Mouse (Mus musculus) heart, embryonic 11.5 days (tissue): ENCODE measurements around the gene Gtf2e1. TPM values are rescaled to one million over a fixed set of nuclear protein-coding genes. Genes with fewer than 3 reads are reported as not detected.
A peak's percentile ranks its signal among the peaks of the same experiment; 100 is the strongest.

Experiments
- ATAC-seq: fragments of 200-750 bp; cut with Nextera tagmentation; replicated peaks from 2 replicates; pipeline ENCODE4 v1.8.0; 2017; ENCODE audit warnings: moderate library complexity; ENCODE audit not compliant: insufficient number of reproducible peaks, low FRiP score, low TSS enrichment
- H3K27ac ChIP-seq: fragments of 300-500 bp; sonication (generic); 2 replicates; pipeline ENCODE4 v1.5.1; 2014; ENCODE audit warnings: mild to moderate bottlenecking, low read depth, low read length
- H3K27me3 ChIP-seq: fragments of 300-500 bp; sonication (generic); 2 replicates; pipeline ENCODE4 v1.6.1; 2014; ENCODE audit warnings: mild to moderate bottlenecking, low read length, mixed read lengths; ENCODE audit not compliant: control insufficient read depth, insufficient read depth
- H3K36me3 ChIP-seq: fragments of 300-500 bp; sonication (generic); 2 replicates; pipeline ENCODE4 v1.6.1; 2014; ENCODE audit warnings: mild to moderate bottlenecking, low read length, moderate library complexity, mixed read lengths; ENCODE audit not compliant: control insufficient read depth, insufficient read depth
- H3K4me1 ChIP-seq: fragments of 300-500 bp; sonication (generic); 2 replicates; pipeline ENCODE4 v1.6.1; 2014; ENCODE audit warnings: low read length; ENCODE audit not compliant: control insufficient read depth, insufficient read depth
- H3K4me2 ChIP-seq: fragments of 300-500 bp; sonication (generic); 2 replicates; pipeline ENCODE4 v1.6.1; 2014; ENCODE audit warnings: mild to moderate bottlenecking, moderate library complexity
- H3K4me3 ChIP-seq: fragments of 300-500 bp; sonication (generic); 2 replicates; pipeline ENCODE4 v1.5.1; 2014; ENCODE audit warnings: low read depth, low read length
- H3K9ac ChIP-seq: fragments of 300-500 bp; sonication (generic); 2 replicates; pipeline ENCODE4 v1.6.1; 2014; ENCODE audit warnings: mild to moderate bottlenecking, low read depth, low read length, moderate library complexity
- H3K9me3 ChIP-seq: fragments of 300-500 bp; sonication (generic); replicated peaks from 2 replicates; pipeline ENCODE4 v1.6.1; 2016; ENCODE audit warnings: low read length; ENCODE audit not compliant: control insufficient read depth
- WGBS: fragments of 180-500 bp; shearing (Covaris S2); extraction: QIAGEN DNeasy Blood & Tissue Kit; methylation state at CpG from one replicate; pipeline ENCODE4 v1.1.7; 2014; ENCODE audit not compliant: insufficient replicate concordance; 5-methylcytosine and 5-hydroxymethylcytosine counted together
- polyA plus RNA-seq: library from polyadenylated mRNA; unstranded; fragments of >200 nt; fragmentation: Nextera tagmentation; extraction: Ambion mirVana; gene quantifications from 2 replicates; pipeline ENCODE4 v1.2.1, GENCODE M21; 2014

Gene Gtf2e1
- polyA plus RNA-seq, 1 experiment from 2014 or later, result 27.2 TPM

- no peak for ATAC-seq
- peaks cover 13% of the 10 kb centered on the region for H3K4me1 ChIP-seq
- H3K4me3 ChIP-seq, result no peak overlapping the region
- H3K27me3 ChIP-seq, result no peaks in the 10 kb centered on the region
- H3K36me3 ChIP-seq, result no peaks in the 10 kb centered on the region
- no peaks in the 10 kb centered on the region for H3K9me3 ChIP-seq
- H3K4me2 ChIP-seq, result no peak overlapping the region
- H3K9ac ChIP-seq, result no peak overlapping the region
- no peak overlapping the region for H3K27ac ChIP-seq
- 82% methylated on average over 1 of the region's 1 CpGs for WGBS
Measured at GRCm38 (mm10) chr16:37579591-37579990, 40.0 kb upstream of the Gtf2e1 start.

GRCm38 (mm10) chr16:37575325-37575724 lies 35.7 kb upstream of the Gtf2e1 start:
- H3K4me1 ChIP-seq, result peaks cover 6% of the 10 kb centered on the region; the same call in 1 of the 2 replicates
- ATAC-seq, result no peak
- no peak overlapping the region for H3K27ac ChIP-seq
- no peak overlapping the region for H3K4me3 ChIP-seq
- H3K9me3 ChIP-seq, result peaks cover 6% of the 10 kb centered on the region; the same call in 1 of the 2 replicates
- WGBS, result 88% methylated on average over 3 of the region's 3 CpGs
- no peak overlapping the region for H3K9ac ChIP-seq
- H3K27me3 ChIP-seq, result no peaks in the 10 kb centered on the region
- H3K4me2 ChIP-seq, result no peak overlapping the region
- peaks cover 12% of the 10 kb centered on the region for H3K36me3 ChIP-seq

GRCm38 (mm10) chr16:37573061-37573460 lies 33.5 kb upstream of the Gtf2e1 start:
- H3K27ac ChIP-seq, result no peak overlapping the region
- no peak overlapping the region for H3K4me2 ChIP-seq
- H3K4me3 ChIP-seq, result no peak overlapping the region
- no peaks in the 10 kb centered on the region for H3K27me3 ChIP-seq
- peaks cover 6% of the 10 kb centered on the region; the same call in 1 of the 2 replicates for H3K9me3 ChIP-seq
- WGBS, result 88% methylated on average over 5 of the region's 5 CpGs
- no peak overlapping the region for H3K9ac ChIP-seq
- H3K36me3 ChIP-seq, result peaks cover 12% of the 10 kb centered on the region
- ATAC-seq, result no peak
- no peaks in the 10 kb centered on the region for H3K4me1 ChIP-seq

GRCm38 (mm10) chr16:37572117-37572754 lies 32.6 kb upstream of the Gtf2e1 start:
- no peak for ATAC-seq
- H3K27ac ChIP-seq, result no peak overlapping the region
- WGBS, result 88% methylated on average over 12 of the region's 12 CpGs
- no peak overlapping the region for H3K9ac ChIP-seq
- H3K4me2 ChIP-seq, result no peak overlapping the region
- H3K4me1 ChIP-seq, result no peaks in the 10 kb centered on the region; the same call in 1 of the 2 replicates
- peaks cover 6% of the 10 kb centered on the region; the same call in 1 of the 2 replicates for H3K9me3 ChIP-seq
- H3K4me3 ChIP-seq, result no peak overlapping the region
- peaks cover 12% of the 10 kb centered on the region for H3K36me3 ChIP-seq
- H3K27me3 ChIP-seq, result no peaks in the 10 kb centered on the region

GRCm38 (mm10) chr16:37571554-37571953 lies 32.0 kb upstream of the Gtf2e1 start:
- no peak for ATAC-seq
- Histone ChIP-seq H3K4me3 (no peak overlapping the region), H3K27me3 (no peaks in the 10 kb centered on the region), H3K4me2 (no peak overlapping the region), H3K4me1 (peaks cover 4% of the 10 kb centered on the region; the same call in 1 of the 2 replicates), H3K36me3 (peaks cover 12% of the 10 kb centered on the region), H3K27ac (no peak overlapping the region), H3K9ac (no peak overlapping the region), H3K9me3 (peaks cover 6% of the 10 kb centered on the region; the same call in 1 of the 2 replicates)
- 83% methylated on average over 3 of the region's 3 CpGs for WGBS

- ATAC-seq, result no peak
- no peaks in the 10 kb centered on the region for H3K9me3 ChIP-seq
- 74% methylated on average over 12 of the region's 12 CpGs for WGBS
- H3K4me1 ChIP-seq, result peaks cover 18% of the 10 kb centered on the region
- no peak overlapping the region for H3K4me3 ChIP-seq
- H3K4me2 ChIP-seq, result no peak overlapping the region
- H3K9ac ChIP-seq, result no peak overlapping the region
- H3K36me3 ChIP-seq, result peaks cover 4% of the 10 kb centered on the region
- no peak overlapping the region for H3K27ac ChIP-seq
- no peaks in the 10 kb centered on the region for H3K27me3 ChIP-seq
Measured at GRCm38 (mm10) chr16:37567113-37568050, 27.8 kb upstream of the Gtf2e1 start.

GRCm38 (mm10) chr16:37566107-37566506 lies 26.5 kb upstream of the Gtf2e1 start:
- ATAC-seq, result no peak
- WGBS, result 88% methylated on average over 6 of the region's 6 CpGs
- no peak overlapping the region for H3K4me3 ChIP-seq
- H3K27ac ChIP-seq, result no peak overlapping the region
- H3K36me3 ChIP-seq, result no peaks in the 10 kb centered on the region; the same call in 1 of the 2 replicates
- H3K4me1 ChIP-seq, result peaks cover 18% of the 10 kb centered on the region
- H3K4me2 ChIP-seq, result no peak overlapping the region
- H3K27me3 ChIP-seq, result no peaks in the 10 kb centered on the region
- no peaks in the 10 kb centered on the region for H3K9me3 ChIP-seq
- H3K9ac ChIP-seq, result no peak overlapping the region

GRCm38 (mm10) chr16:37565117-37565516 lies 25.5 kb upstream of the Gtf2e1 start:
- H3K9ac ChIP-seq, result no peak overlapping the region
- WGBS, result 23% methylated on average over 1 of the region's 1 CpGs
- H3K36me3 ChIP-seq, result no peaks in the 10 kb centered on the region; the same call in 1 of the 2 replicates
- no peak overlapping the region for H3K4me2 ChIP-seq
- ATAC-seq, result no peak
- no peak overlapping the region for H3K4me3 ChIP-seq
- H3K9me3 ChIP-seq, result no peaks in the 10 kb centered on the region
- no peaks in the 10 kb centered on the region for H3K27me3 ChIP-seq
- peaks cover 18% of the 10 kb centered on the region for H3K4me1 ChIP-seq
- H3K27ac ChIP-seq, result peak overlapping the region; percentile 50; the same call in 1 of the 2 replicates
